Mouse (Mus musculus) embryonic fibroblast, embryonic 13.5 days (primary cell): Measurements from ENCODE around the gene Apba3. TPM values are rescaled to one million over a fixed set of nuclear protein-coding genes. Genes with fewer than 3 reads are reported as not detected.

Experiments
- H3K27ac ChIP-seq: 2 replicates; pipeline ENCODE4 v1.5.1; 2012; ENCODE audit warnings: low read length, control low read depth, inconsistent platforms; ENCODE audit not compliant: insufficient read depth
- H3K4me1 ChIP-seq: 2 replicates; pipeline ENCODE4 v1.6.1; 2011; ENCODE audit warnings: low read length; ENCODE audit not compliant: control insufficient read depth, insufficient read depth
- H3K4me3 ChIP-seq: 2 replicates; pipeline ENCODE4 v1.5.1; 2011; ENCODE audit warnings: mild to moderate bottlenecking, control low read depth, low read length; ENCODE audit not compliant: insufficient read depth
- CTCF ChIP-seq: IDR thresholded peaks from 2 replicates; pipeline ENCODE4 v1.5.1; 2011; ENCODE audit warnings: mild to moderate bottlenecking, control low read depth, low read length, moderate library complexity, borderline replicate concordance; ENCODE audit not compliant: insufficient read depth
- POLR2A ChIP-seq: IDR thresholded peaks from 2 replicates; pipeline ENCODE4 v1.6.1; 2011; ENCODE audit warnings: low read depth, mild to moderate bottlenecking, control low read depth, low read length, moderate library complexity
- polyA plus RNA-seq: library from polyadenylated mRNA; stranded (reverse); fragments of >200 nt; gene quantifications from 2 replicates; pipeline ENCODE4 v1.2.4, GENCODE M21; 2011; ENCODE audit warnings: low read depth; ENCODE audit not compliant: missing spikeins, insufficient read length

Gene Apba3
- polyA plus RNA-seq, 1 experiment: 43.2 TPM

- H3K4me1 ChIP-seq: peaks cover 3% of the 10 kb centered on the region; the same call in 1 of the 2 replicates
- H3K27ac ChIP-seq: no peak overlapping the region
- no peak overlapping the region for H3K4me3 ChIP-seq
- no peak for TF ChIP-seq CTCF
- TF ChIP-seq POLR2A: no peak
These were observed 50.5 kb downstream of the Apba3 start for GRCm38 (mm10) chr10:81317273-81317672.

GRCm38 (mm10) chr10:81318589-81319329, 52.0 kb downstream of the Apba3 start:
- H3K4me1 ChIP-seq: peaks cover 3% of the 10 kb centered on the region; the same call in 1 of the 2 replicates

GRCm38 (mm10) chr10:81319330-81319699, 52.6 kb downstream of the Apba3 start:
- Histone ChIP-seq H3K4me1 (peaks cover 3% of the 10 kb centered on the region; the same call in 1 of the 2 replicates), H3K27ac (peak overlapping the region; percentile 77), H3K4me3 (peak overlapping the region; percentile 72)
- TF ChIP-seq POLR2A: no peak
- TF ChIP-seq CTCF: no peak

More at GRCm38 (mm10) chr10:81318589-81319329, 52.0 kb downstream of the Apba3 start:
- Histone ChIP-seq H3K4me3 (no peak overlapping the region), H3K27ac (no peak overlapping the region; the same call in 1 of the 2 replicates)
- TF ChIP-seq CTCF (no peak), POLR2A (no peak)

- Histone ChIP-seq H3K27ac (peak overlapping the region; percentile 77), H3K4me1 (peaks cover 3% of the 10 kb centered on the region; the same call in 1 of the 2 replicates), H3K4me3 (peak overlapping the region; percentile 72)
- TF ChIP-seq CTCF: no peak
- TF ChIP-seq POLR2A: peak; percentile 52
These were observed 53.2 kb downstream of the Apba3 start for GRCm38 (mm10) chr10:81319741-81320549.

- H3K4me1 ChIP-seq: peaks cover 3% of the 10 kb centered on the region; the same call in 1 of the 2 replicates
- TF ChIP-seq CTCF (no peak), POLR2A (peak; percentile 70)
- H3K4me3 ChIP-seq: peak within 1 kb of the TSS; percentile 79
- H3K27ac ChIP-seq: peak within 1 kb of the TSS; percentile 89
These were observed 54.0 kb downstream of the Apba3 start, which contains the start of gene Cactin for GRCm38 (mm10) chr10:81320550-81321347. TSS of gene Cactin (plus strand) at chr10:81321103.

GRCm38 (mm10) chr10:81321436-81321835, 54.7 kb downstream of the Apba3 start:
- Histone ChIP-seq H3K4me3 (peak overlapping the region; percentile 79), H3K27ac (peak overlapping the region; percentile 32), H3K4me1 (peaks cover 3% of the 10 kb centered on the region; the same call in 1 of the 2 replicates)
- no peak for TF ChIP-seq POLR2A

- Histone ChIP-seq H3K4me3 (peak overlapping the region; percentile 79; the same call in 1 of the 2 replicates), H3K27ac (no peak overlapping the region), H3K4me1 (peaks cover 3% of the 10 kb centered on the region; the same call in 1 of the 2 replicates)
- TF ChIP-seq POLR2A (no peak), CTCF (no peak)
These were observed 55.7 kb downstream of the Apba3 start for GRCm38 (mm10) chr10:81322444-81322843.

Other genes with a start within 250 kb of the Apba3 start
- gene Diras1, start 241.3 kb upstream of the Apba3 start, polyA plus RNA-seq: not detected in 2 replicates
- gene Slc39a3, start 229.5 kb upstream of the Apba3 start, polyA plus RNA-seq: 11.9 and 13.1 TPM in 2 replicates
- 85.2 and 90.7 TPM in 2 replicates for gene Sgta, start 206.8 kb upstream of the Apba3 start, polyA plus RNA-seq
- 30.4 and 33.8 TPM in 2 replicates for gene Thop1, start 196.9 kb upstream of the Apba3 start, polyA plus RNA-seq
- gene Creb3l3, start 168.1 kb upstream of the Apba3 start, polyA plus RNA-seq: 0.23 TPM in 1 of 2 replicates, not detected in the other
- 61.3 and 69.6 TPM in 2 replicates for gene Map2k2, start 161.0 kb upstream of the Apba3 start, polyA plus RNA-seq
- gene Zbtb7a, start 131.7 kb upstream of the Apba3 start, polyA plus RNA-seq: 16.9 and 23.5 TPM in 2 replicates
- 25.6 and 27.9 TPM in 2 replicates for gene Pias4, start 99.0 kb upstream of the Apba3 start, polyA plus RNA-seq
- 1,643 and 1,827 TPM in 2 replicates for gene Eef2, start 90.3 kb upstream of the Apba3 start, polyA plus RNA-seq
- 48.4 and 51.2 TPM in 2 replicates for gene Dapk3, start 84.0 kb upstream of the Apba3 start, polyA plus RNA-seq
- gene 4930442H23Rik, start 83.1 kb upstream of the Apba3 start, polyA plus RNA-seq: not detected in 2 replicates
- not detected in 2 replicates for gene Nmrk2, start 64.9 kb upstream of the Apba3 start, polyA plus RNA-seq
- 0.47 and 0.67 TPM in 2 replicates for gene Atcay, start 36.1 kb upstream of the Apba3 start, polyA plus RNA-seq
- 3.1 and 4.1 TPM in 2 replicates for gene Zfr2, start 33.8 kb upstream of the Apba3 start, polyA plus RNA-seq
- gene Matk, start 14.0 kb upstream of the Apba3 start, polyA plus RNA-seq: 0.90 and 1.2 TPM in 2 replicates
- gene Mrpl54, start within 50 bp of the Apba3 start, polyA plus RNA-seq: 52.9 and 53.7 TPM in 2 replicates
- gene Tjp3, start 24.6 kb downstream of the Apba3 start, polyA plus RNA-seq: not detected in 2 replicates
- 40.1 and 43.0 TPM in 2 replicates for gene Pip5k1c, start 26.0 kb downstream of the Apba3 start, polyA plus RNA-seq
- 20.0 and 20.1 TPM in 2 replicates for gene Cactin, start 54.1 kb downstream of the Apba3 start, polyA plus RNA-seq
- 5.7 and 7.4 TPM in 2 replicates for gene Tbxa2r, start 61.8 kb downstream of the Apba3 start, polyA plus RNA-seq
- gene Gipc3, start 76.3 kb downstream of the Apba3 start, polyA plus RNA-seq: 0.37 and 0.39 TPM in 2 replicates
- 75.2 and 81.8 TPM in 2 replicates for gene Hmg20b, start 83.5 kb downstream of the Apba3 start, polyA plus RNA-seq
- 5.7 and 6.2 TPM in 2 replicates for gene Mfsd12, start 90.5 kb downstream of the Apba3 start, polyA plus RNA-seq
- gene 4930404N11Rik, start 98.9 kb downstream of the Apba3 start, polyA plus RNA-seq: 0.61 TPM in 1 of 2 replicates, not detected in the other
- gene Fzr1, start 111.6 kb downstream of the Apba3 start, polyA plus RNA-seq: 26.4 and 26.7 TPM in 2 replicates
- 37.7 and 50.1 TPM in 2 replicates for gene Dohh, start 117.5 kb downstream of the Apba3 start, polyA plus RNA-seq
- 1.4 TPM in 1 of 2 replicates, not detected in the other for gene Gm48551, start 117.5 kb downstream of the Apba3 start, polyA plus RNA-seq
- 1.1 TPM in 1 of 2 replicates, not detected in the other for gene Gm48552, start 122.0 kb downstream of the Apba3 start, polyA plus RNA-seq
- 0.58 and 2.2 TPM in 2 replicates for gene Smim24, start 126.1 kb downstream of the Apba3 start, polyA plus RNA-seq
- 64.3 and 84.8 TPM in 2 replicates for gene Nfic, start 188.7 kb downstream of the Apba3 start, polyA plus RNA-seq
- 4.4 and 4.5 TPM in 2 replicates for gene Celf5, start 215.7 kb downstream of the Apba3 start, polyA plus RNA-seq
- 61.5 and 62.8 TPM in 2 replicates for gene Ncln, start 229.4 kb downstream of the Apba3 start, polyA plus RNA-seq
- not detected in 2 replicates for gene S1pr4, start 233.2 kb downstream of the Apba3 start, polyA plus RNA-seq